Mouse (Mus musculus) lung, postnatal 0 days (tissue): Measurements from ENCODE around the gene Edem2. TPM values are rescaled to one million over a fixed set of nuclear protein-coding genes. Genes with fewer than 3 reads are reported as not detected.

ENCODE experiments used
- ATAC-seq: fragments of 200-750 bp; cut with Nextera tagmentation; 2 replicates; pipeline ENCODE4 v1.8.0; 2017; ENCODE audit warnings: moderate library complexity
- DNase-seq: peaks from one replicate; pipeline ENCODE4 v3.0.0-alpha.2; 2016; ENCODE audit warnings: low spot score
- H3K27ac ChIP-seq: fragments of 300-500 bp; sonication (generic); 2 replicates; pipeline ENCODE4 v1.5.1; 2014; ENCODE audit warnings: antibody characterized with exemption, mild to moderate bottlenecking, low read length, mixed read lengths
- H3K27me3 ChIP-seq: fragments of 300-500 bp; sonication (generic); replicated peaks from 2 replicates; pipeline ENCODE4 v1.6.1; 2014; ENCODE audit warnings: low read length, mixed read lengths; ENCODE audit not compliant: insufficient read depth
- H3K36me3 ChIP-seq: fragments of 300-500 bp; sonication (generic); 2 replicates; pipeline ENCODE4 v1.6.1; 2014; ENCODE audit warnings: low read length, mixed read lengths; ENCODE audit not compliant: insufficient read depth
- H3K4me1 ChIP-seq: fragments of 300-500 bp; sonication (generic); 2 replicates; pipeline ENCODE4 v1.6.1; 2014; ENCODE audit warnings: antibody characterized with exemption, low read depth, low read length, mixed read lengths; ENCODE audit not compliant: insufficient read depth
- H3K4me2 ChIP-seq: fragments of 300-500 bp; sonication (generic); replicated peaks from 2 replicates; pipeline ENCODE4 v1.6.1; 2014; ENCODE audit warnings: low read depth, mild to moderate bottlenecking, low read length, moderate library complexity, mixed read lengths
- H3K4me3 ChIP-seq: fragments of 300-500 bp; sonication (generic); 2 replicates; pipeline ENCODE4 v1.5.1; 2014; ENCODE audit warnings: low read depth, low read length
- H3K9ac ChIP-seq: fragments of 300-500 bp; sonication (generic); replicated peaks from 2 replicates; pipeline ENCODE4 v1.6.1; 2014; ENCODE audit warnings: low read depth, mild to moderate bottlenecking
- H3K9me3 ChIP-seq: fragments of 300-500 bp; sonication (generic); 2 replicates; pipeline ENCODE4 v1.6.1; 2016; ENCODE audit warnings: low read length, mixed read lengths
- CTCF ChIP-seq: IDR thresholded peaks from 2 replicates; pipeline ENCODE4 v1.5.1; 2016; ENCODE audit warnings: antibody characterized with exemption, mild to moderate bottlenecking
- EP300 ChIP-seq: IDR thresholded peaks from 2 replicates; pipeline ENCODE4 v1.6.1; 2016; ENCODE audit warnings: antibody characterized with exemption, mild to moderate bottlenecking, control low read depth
- WGBS: fragments of 180-500 bp; shearing (Covaris S2); extraction: QIAGEN DNeasy Blood & Tissue Kit; methylation state at CpG from one replicate; pipeline ENCODE4 v1.1.7; 2014; 5-methylcytosine and 5-hydroxymethylcytosine counted together
- polyA plus RNA-seq: library from polyadenylated mRNA; unstranded; fragments of >200 nt; fragmentation: Nextera tagmentation; extraction: Ambion mirVana; gene quantifications from 2 replicates; pipeline ENCODE4 v1.2.1, GENCODE M21; 2015

Gene Edem2
- polyA plus RNA-seq, 1 experiment from 2014 or later = 47.3 TPM

GRCm38 (mm10) chr2:155727764-155728395 is 1.4 kb downstream of the Edem2 start:
- H3K4me2 ChIP-seq = no peak overlapping the region
- H3K9ac ChIP-seq = no peak overlapping the region

GRCm38 (mm10) chr2:155726302-155726701 is 3.0 kb downstream of the Edem2 start:
- H3K27me3 ChIP-seq = no peaks in the 10 kb centered on the region
- H3K9ac ChIP-seq = no peak overlapping the region
- H3K9me3 ChIP-seq = no peaks in the 10 kb centered on the region
- WGBS = 61% methylated on average over 7 of the region's 7 CpGs
- DNase-seq = no peak
- no peak overlapping the region for H3K4me3 ChIP-seq
- no peak overlapping the region for H3K4me2 ChIP-seq
- no peak for TF ChIP-seq CTCF
- no peak for TF ChIP-seq EP300
- H3K4me1 ChIP-seq = no peaks in the 10 kb centered on the region; the same call in 1 of the 2 replicates
- ATAC-seq = no peak
- no peak overlapping the region for H3K27ac ChIP-seq
- no peaks in the 10 kb centered on the region for H3K36me3 ChIP-seq

More at GRCm38 (mm10) chr2:155727764-155728395, 1.4 kb downstream of the Edem2 start:
- H3K4me1 ChIP-seq = no peaks in the 10 kb centered on the region; the same call in 1 of the 2 replicates
- no peak overlapping the region for H3K4me3 ChIP-seq
- DNase-seq = no peak
- H3K36me3 ChIP-seq = no peaks in the 10 kb centered on the region
- WGBS = 57% methylated on average over 7 of the region's 7 CpGs
- ATAC-seq = no peak
- no peaks in the 10 kb centered on the region for H3K27me3 ChIP-seq
- H3K9me3 ChIP-seq = no peaks in the 10 kb centered on the region
- TF ChIP-seq CTCF (no peak), EP300 (no peak)
- H3K27ac ChIP-seq = no peak overlapping the region

GRCm38 (mm10) chr2:155724526-155724925 is 4.7 kb downstream of the Edem2 start:
- Histone ChIP-seq H3K4me1 (no peaks in the 10 kb centered on the region; the same call in 1 of the 2 replicates), H3K36me3 (0 out of 2 replicates have a peak, but pooled peaks cover 3% of the 10 kb centered on the region), H3K9ac (no peak overlapping the region), H3K27ac (no peak overlapping the region), H3K4me3 (no peak overlapping the region), H3K27me3 (no peaks in the 10 kb centered on the region), H3K9me3 (no peaks in the 10 kb centered on the region), H3K4me2 (no peak overlapping the region)
- no peak for ATAC-seq
- WGBS = 61% methylated on average over 6 of the region's 6 CpGs
- DNase-seq = peak; percentile 27
- no peak for TF ChIP-seq CTCF
- TF ChIP-seq EP300 = no peak

- H3K9ac ChIP-seq = no peak overlapping the region
- no peak for DNase-seq
- ATAC-seq = no peak
- no peaks in the 10 kb centered on the region for H3K9me3 ChIP-seq
- WGBS = 61% methylated on average over 5 of the region's 5 CpGs
- H3K4me2 ChIP-seq = no peak overlapping the region
- H3K27ac ChIP-seq = no peak overlapping the region
- H3K4me1 ChIP-seq = no peaks in the 10 kb centered on the region; the same call in 1 of the 2 replicates
- TF ChIP-seq CTCF (no peak), EP300 (no peak)
- no peaks in the 10 kb centered on the region for H3K27me3 ChIP-seq
- no peak overlapping the region for H3K4me3 ChIP-seq
- H3K36me3 ChIP-seq = 0 out of 2 replicates have a peak, but pooled peaks cover 3% of the 10 kb centered on the region
These were observed 5.2 kb downstream of the Edem2 start for GRCm38 (mm10) chr2:155724036-155724435.

- Histone ChIP-seq H3K9me3 (no peaks in the 10 kb centered on the region), H3K4me2 (no peak overlapping the region), H3K4me3 (no peak overlapping the region), H3K36me3 (0 out of 2 replicates have a peak, but pooled peaks cover 11% of the 10 kb centered on the region), H3K4me1 (no peaks in the 10 kb centered on the region), H3K27ac (no peak overlapping the region), H3K9ac (no peak overlapping the region), H3K27me3 (no peaks in the 10 kb centered on the region)
- WGBS = 62% methylated on average over 5 of the region's 5 CpGs
- DNase-seq = no peak
- no peak for TF ChIP-seq CTCF
- TF ChIP-seq EP300 = no peak
- no peak for ATAC-seq
These were observed 8.7 kb downstream of the Edem2 start for GRCm38 (mm10) chr2:155720585-155720984.

GRCm38 (mm10) chr2:155717082-155717990 is 11.9 kb downstream of the Edem2 start:
- WGBS = 85% methylated on average over 12 of the region's 12 CpGs
- DNase-seq = no peak

More at GRCm38 (mm10) chr2:155717082-155717990, 11.9 kb downstream of the Edem2 start:
- Histone ChIP-seq H3K9ac (no peak overlapping the region), H3K27me3 (no peaks in the 10 kb centered on the region), H3K27ac (no peak overlapping the region), H3K9me3 (no peaks in the 10 kb centered on the region), H3K36me3 (peaks cover 16% of the 10 kb centered on the region; the same call in 1 of the 2 replicates), H3K4me1 (no peaks in the 10 kb centered on the region), H3K4me3 (no peak overlapping the region), H3K4me2 (no peak overlapping the region)
- no peak for ATAC-seq
- TF ChIP-seq CTCF (no peak), EP300 (no peak)
